12 mouse cellular contexts compared by ENCODE assay signal in genomic region chr16:92608180-92608960, GRCm38 (mm10).
DNase-seq lines count a peak whose midpoint lies in the region; ATAC-seq and TF ChIP-seq lines count a peak whose summit lies in the region.
"Had no signal": no experiment of that assay in that cellular context is flagged by ENCODE, and none has a peak within 500 bp of the region (broad histone marks: within the 10 kb centered on the region; RNA-seq: fewer than 3 reads in every experiment).

No protein-coding gene starts in this region.

- no peak for TF ChIP-seq CTCF in gastrocnemius, adult 2 months (IDR thresholded peaks at IDR 0.05)

- WGBS in embryonic facial prominence, embryonic 14.5 days: 44% methylated on average over 14 of the region's 14 CpGs
- WGBS in limb, embryonic 12.5 days: 37% methylated on average over 14 of the region's 14 CpGs

- peak; percentile 22 for DNase-seq in gastrocnemius, adult 2 months
- DNase-seq in gastrocnemius, postnatal 25 days: no peak
- DNase-seq in 3T3-L1 (ENCODE audit: low read depth, low spot score): peak; percentile 85
- peak; percentile 48 for DNase-seq in embryonic facial prominence, embryonic 14.5 days (ENCODE audit: low spot score)
- no peak for DNase-seq in cerebellum, postnatal 4 days (ENCODE audit: low spot score in 2 of 2)
- no peak for DNase-seq in layer of hippocampus, adult 11-12 months (ENCODE audit: low spot score)
- no peak for DNase-seq in lung, postnatal 25 days (ENCODE audit: low spot score)
- DNase-seq: cerebellum, adult 18-20 months; layer of hippocampus, postnatal 36 days had no signal

- intact Hi-C loops in gastrocnemius, adult 2 months (cut with DNase I): no loop called here

- no peak overlapping the region for H3K9ac ChIP-seq in embryonic facial prominence, embryonic 14.5 days (ENCODE audit: low read depth, low read length)
- H3K9ac ChIP-seq in limb, embryonic 12.5 days (replicated peaks): no peak overlapping the region

- H3K9me3 ChIP-seq in embryonic facial prominence, embryonic 14.5 days (ENCODE audit: control insufficient read depth, low read length): no peaks in the 10 kb centered on the region
- no peaks in the 10 kb centered on the region for H3K9me3 ChIP-seq in limb, embryonic 12.5 days

- no peaks in the 10 kb centered on the region for H3K27me3 ChIP-seq in embryonic facial prominence, embryonic 14.5 days (replicated peaks; ENCODE audit: control insufficient read depth, insufficient read depth, low read length)
- peaks cover 21% of the 10 kb centered on the region for H3K27me3 ChIP-seq in limb, embryonic 12.5 days

- no peak; the same call in 1 of the 2 replicates for ATAC-seq in embryonic facial prominence, embryonic 14.5 days (ENCODE audit: low read depth)
- ATAC-seq in limb, embryonic 12.5 days (ENCODE audit: insufficient number of reproducible peaks, insufficient read depth, low FRiP score, low TSS enrichment, low read depth): no peak
- ATAC-seq: inflammation-experienced regulatory T-cells, adult 6 months had no signal

- H3K36me3 ChIP-seq in embryonic facial prominence, embryonic 14.5 days (ENCODE audit: control insufficient read depth, insufficient read depth, low read length): peaks cover 7% of the 10 kb centered on the region; the same call in 1 of the 2 replicates
- H3K36me3 ChIP-seq in limb, embryonic 12.5 days: no peaks in the 10 kb centered on the region

- H3K4me3 ChIP-seq in gastrocnemius, adult 2 months: 0 out of 2 replicates have a peak overlapping the region, but pooled peaks have one; percentile 13
- H3K4me3 ChIP-seq in embryonic facial prominence, embryonic 14.5 days (ENCODE audit: low read depth, low read length): no peak overlapping the region
- no peak overlapping the region for H3K4me3 ChIP-seq in limb, embryonic 12.5 days (replicated peaks)
- H3K4me3 ChIP-seq: erythroblast, embryonic 14.5 days had no signal

- H3K4me1 ChIP-seq in embryonic facial prominence, embryonic 14.5 days (ENCODE audit: control insufficient read depth, insufficient read depth, low read length): peaks cover 20% of the 10 kb centered on the region
- peaks cover 67% of the 10 kb centered on the region for H3K4me1 ChIP-seq in limb, embryonic 12.5 days (replicated peaks)

- H3K27ac ChIP-seq in gastrocnemius, adult 2 months: peak overlapping the region; percentile 77
- H3K27ac ChIP-seq in embryonic facial prominence, embryonic 14.5 days (replicated peaks; ENCODE audit: low read depth, low read length): no peak overlapping the region
- peak overlapping the region; percentile 82 for H3K27ac ChIP-seq in limb, embryonic 12.5 days

- H3K4me2 ChIP-seq in embryonic facial prominence, embryonic 14.5 days (ENCODE audit: low read depth, low read length): no peak overlapping the region
- H3K4me2 ChIP-seq in limb, embryonic 12.5 days: peak overlapping the region; percentile 39

Comparison
In these comparisons a context has a peak if more than half of its experiments do, and no peak if none do; other contexts are left out.
1. DNase-seq: peak in gastrocnemius, adult 2 months (single experiment), 3T3-L1 (single experiment) and embryonic facial prominence, embryonic 14.5 days (single experiment); none in gastrocnemius, postnatal 25 days (single experiment), cerebellum, postnatal 4 days (0 of 2), layer of hippocampus, adult 11-12 months (single experiment) and lung, postnatal 25 days (single experiment).